Comparison of ENCODE assay signal across 8 mouse cellular contexts in the genomic region with DNA sequence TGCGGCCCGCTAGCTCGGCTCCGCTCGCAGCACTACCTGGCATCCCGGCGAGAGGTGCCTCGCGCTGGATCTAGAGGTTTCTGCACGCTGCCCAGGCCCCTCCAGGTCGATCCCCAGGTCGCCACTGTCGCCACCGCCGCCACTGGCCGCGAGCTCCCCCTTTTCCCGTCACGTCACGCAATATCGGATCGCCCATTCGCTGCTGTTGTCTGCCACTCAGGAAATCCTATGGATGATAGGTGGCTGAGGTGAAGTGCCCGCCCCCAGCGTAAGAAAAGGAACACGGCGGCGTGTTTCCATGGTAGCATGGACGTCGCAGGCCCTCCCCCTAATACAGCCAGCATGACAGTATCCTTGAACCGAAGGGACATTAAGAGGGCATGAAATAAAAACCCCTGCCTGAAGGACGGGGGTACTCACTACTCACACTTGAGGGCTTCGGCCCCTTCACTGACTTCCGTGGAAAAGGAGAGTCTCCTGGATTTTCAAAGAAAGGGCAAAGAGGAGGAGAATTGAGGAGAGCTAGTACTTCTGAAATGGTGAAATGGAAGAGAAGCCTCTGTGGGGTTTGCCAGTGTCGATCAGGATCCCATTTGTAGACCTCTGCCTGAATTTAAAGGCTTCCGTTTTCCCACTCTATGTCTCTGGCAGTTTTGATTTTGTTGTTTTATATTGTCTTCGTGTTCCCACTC. TPM values are rescaled to one million over a fixed set of nuclear protein-coding genes. Genes with fewer than 3 reads are reported as not detected.
DNase-seq lines count a peak whose midpoint lies in the region; ATAC-seq lines count a peak whose summit lies in the region.

Gene Trp53bp1 (minus strand): TSS at position 172 of the 692 bp plus-strand sequence.

- H3K9me3 ChIP-seq in forebrain, embryonic 14.5 days (replicated peaks; ENCODE audit: control insufficient read depth, low read length): no peaks in the 10 kb centered on the region
- H3K9me3 ChIP-seq in neural tube, embryonic 15.5 days (replicated peaks): no peaks in the 10 kb centered on the region

- peak; percentile 99 for ATAC-seq in forebrain, embryonic 14.5 days
- ATAC-seq in neural tube, embryonic 15.5 days (ENCODE audit: low FRiP score): peak; percentile 99

- WGBS in forebrain, embryonic 14.5 days: under 1% methylated on average over 37 of the region's 37 CpGs
- under 1% methylated on average over 37 of the region's 37 CpGs for WGBS in neural tube, embryonic 15.5 days

- peaks cover 34% of the 10 kb centered on the region for H3K36me3 ChIP-seq in forebrain, embryonic 14.5 days (ENCODE audit: control insufficient read depth, insufficient read depth, low read length)
- peaks cover 15% of the 10 kb centered on the region for H3K36me3 ChIP-seq in neural tube, embryonic 15.5 days

- H3K4me3 ChIP-seq in forebrain, embryonic 14.5 days (ENCODE audit: low read depth, low read length): peak within 1 kb of the TSS; percentile 90
- peak within 1 kb of the TSS; percentile 63 for H3K4me3 ChIP-seq in neural tube, embryonic 15.5 days (replicated peaks)

- no peaks in the 10 kb centered on the region for H3K27me3 ChIP-seq in forebrain, embryonic 14.5 days (replicated peaks; ENCODE audit: control insufficient read depth, insufficient read depth, low read length)
- H3K27me3 ChIP-seq in neural tube, embryonic 15.5 days (replicated peaks): no peaks in the 10 kb centered on the region

- intact Hi-C loops in heart, postnatal 14 days (cut with DNase I): loop anchor here (2.0 to 5.0 kb wide), 2 partner anchors 39 to 81 kb away; no protein-coding TSS in a partner anchor

- peak within 1 kb of the TSS; percentile 68 for H3K4me2 ChIP-seq in forebrain, embryonic 14.5 days (ENCODE audit: low read length)
- peak within 1 kb of the TSS; percentile 67 for H3K4me2 ChIP-seq in neural tube, embryonic 15.5 days

- peaks cover 15% of the 10 kb centered on the region; the same call in 1 of the 2 replicates for H3K4me1 ChIP-seq in forebrain, embryonic 14.5 days (ENCODE audit: control insufficient read depth, insufficient read depth, low read length)
- peaks cover 48% of the 10 kb centered on the region for H3K4me1 ChIP-seq in neural tube, embryonic 15.5 days

- peak; percentile 96 for DNase-seq in ES-CJ7 (ENCODE audit: low read depth, low spot score)
- DNase-seq in cerebellum, adult 11 months: peak; percentile 92
- peak; percentile 98 for DNase-seq in forebrain, embryonic 14.5 days (ENCODE audit: low spot score)
- DNase-seq in heart, postnatal 14 days: peak; percentile 93 to 95
- DNase-seq in layer of hippocampus, adult 11-12 months (ENCODE audit: low spot score): peak; percentile 96
- DNase-seq in lung, adult 18-20 months: peak; percentile 96 to 97
- peak; percentile 96 for DNase-seq in testis, postnatal 14 days (ENCODE audit: low spot score)

- peak within 1 kb of the TSS; percentile 91 for H3K9ac ChIP-seq in forebrain, embryonic 14.5 days (ENCODE audit: low read length)
- H3K9ac ChIP-seq in neural tube, embryonic 15.5 days (replicated peaks): peak within 1 kb of the TSS; percentile 86

- peak within 1 kb of the TSS; percentile 95 for H3K27ac ChIP-seq in forebrain, embryonic 14.5 days (ENCODE audit: low read depth, low read length)
- H3K27ac ChIP-seq in neural tube, embryonic 15.5 days (replicated peaks): peak within 1 kb of the TSS; percentile 97

RNA-seq across cellular contexts. Expression of gene Trp53bp1, which starts in this region (rescaled TPM):
- polyA plus RNA-seq in forebrain, embryonic 14.5 days (2014; fragmentation: Nextera tagmentation; extraction: Ambion mirVana): 116 and 164 TPM in 2 replicates
- total RNA-seq in heart, postnatal 14 days (2021): 10 to 100 TPM; 32.5 to 41.3 TPM
- polyA plus RNA-seq in neural tube, embryonic 15.5 days (2015; fragmentation: Nextera tagmentation; extraction: Ambion mirVana): 131 and 146 TPM in 2 replicates

Comparison
In these comparisons a context has a peak if more than half of its experiments do, and no peak if none do; other contexts are left out.
1. Peak in every context shown above with its lines: DNase-seq, ATAC-seq, H3K4me3 ChIP-seq and H3K27ac ChIP-seq.